Mouse (Mus musculus): Measurements from ENCODE around the gene C2cd5. TPM values are rescaled to one million over a fixed set of nuclear protein-coding genes. Genes with fewer than 3 reads are reported as not detected.
"Not testable (repeated sequence)": the region's sequence is repeated elsewhere in the genome, so short reads cannot be mapped to it uniquely, and the experiment has no call there.

Gene C2cd5
- polyA plus RNA-seq, 1 experiment from 2014 or later: 45.0 TPM

DNA sequence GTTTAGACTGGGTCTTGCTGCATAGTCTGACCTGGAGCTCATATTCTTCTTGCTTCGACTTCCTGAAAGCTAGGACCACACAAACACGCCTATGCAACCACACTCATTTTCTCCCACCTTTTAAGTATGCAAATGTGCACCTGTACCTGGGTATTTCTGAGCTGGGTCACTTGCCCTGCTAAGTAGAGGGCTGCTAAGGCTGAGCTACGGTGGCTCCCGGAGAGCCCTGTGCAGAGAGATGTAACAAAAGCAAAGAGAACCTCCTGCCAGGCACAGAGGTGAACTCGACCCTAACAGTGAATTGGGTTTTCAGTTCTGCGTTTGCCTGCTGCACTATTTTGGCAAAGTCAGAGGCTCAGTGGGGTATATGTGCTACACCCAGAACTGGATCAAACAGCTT lies 112.3 kb downstream of the C2cd5 start:
- Histone ChIP-seq H3K4me3 (replicated peaks) (no peak overlapping the region), H3K9me3 (no peaks in the 10 kb centered on the region), H3K9ac (replicated peaks) (no peak overlapping the region), H3K4me1 (replicated peaks) (peaks cover 19% of the 10 kb centered on the region), H3K4me2 (replicated peaks) (no peak overlapping the region), H3K27me3 (no peaks in the 10 kb centered on the region), H3K27ac (no peak overlapping the region), H3K36me3 (no peaks in the 10 kb centered on the region)
- WGBS: 74% methylated on average over 6 of the region's 6 CpGs
- no peak for ATAC-seq

DNA sequence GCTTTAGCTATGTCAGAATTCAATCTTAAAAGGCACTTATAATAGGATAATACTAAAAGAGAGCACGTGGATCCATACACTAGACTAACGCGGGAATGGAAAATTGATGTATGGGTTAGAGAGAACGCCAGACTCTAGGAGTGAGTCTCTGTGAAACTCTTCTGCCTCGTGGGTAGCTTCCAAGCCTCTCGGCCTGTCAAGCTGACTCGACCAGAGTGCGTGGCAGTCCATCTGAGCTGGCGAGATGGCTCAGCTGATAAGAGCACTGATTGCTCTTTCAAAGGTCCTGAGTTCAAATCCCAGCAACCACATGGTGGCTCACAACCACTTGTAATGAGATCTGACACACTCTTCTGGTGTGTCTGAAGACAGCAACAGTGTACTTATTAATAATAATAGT lies 113.2 kb downstream of the C2cd5 start:
- not testable (repeated sequence) for H3K4me3 ChIP-seq (replicated peaks); ATAC-seq; H3K9me3 ChIP-seq; H3K9ac ChIP-seq (replicated peaks); H3K27me3 ChIP-seq; H3K36me3 ChIP-seq; H3K4me2 ChIP-seq (replicated peaks); H3K27ac ChIP-seq
- H3K4me1 ChIP-seq (replicated peaks): peaks cover 10% of the 10 kb centered on the region; the same call in 1 of the 2 replicates
- 92% methylated on average over 9 of the region's 9 CpGs for WGBS

DNA sequence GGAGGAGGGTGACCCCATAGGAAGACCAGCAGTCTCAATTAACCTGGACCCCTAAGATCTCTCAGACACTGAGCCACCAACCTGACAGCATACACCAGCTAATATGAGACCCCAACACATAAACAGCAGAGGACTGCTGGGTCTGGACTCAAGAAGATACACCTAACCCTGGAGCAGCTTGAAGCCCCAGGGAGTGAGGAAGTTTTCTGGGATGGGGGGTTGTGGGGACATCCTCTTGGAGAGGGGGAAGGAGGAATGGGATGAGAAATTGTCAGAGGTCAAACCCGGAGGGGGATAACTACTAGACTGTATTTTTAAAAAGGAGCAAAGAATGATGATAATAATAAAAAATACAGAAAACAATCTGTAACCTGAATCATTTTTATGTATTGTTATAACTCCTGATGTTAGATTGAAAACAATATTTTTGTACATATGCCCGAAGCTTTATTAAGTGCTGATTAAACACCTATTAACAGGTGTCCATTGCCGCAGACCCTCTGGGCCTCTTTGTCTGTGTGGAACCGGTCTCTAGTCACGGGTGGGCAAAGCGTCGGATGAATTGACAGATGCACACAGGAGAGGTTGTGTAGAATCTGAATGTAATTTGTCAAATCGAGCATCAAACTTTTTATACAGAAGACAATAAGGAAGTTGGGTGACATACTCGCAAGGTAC lies 114.2 kb downstream of the C2cd5 start:
- not testable (repeated sequence) for H3K4me3 ChIP-seq (replicated peaks); H3K4me1 ChIP-seq (replicated peaks); ATAC-seq; H3K4me2 ChIP-seq (replicated peaks); H3K27ac ChIP-seq; H3K9ac ChIP-seq (replicated peaks); H3K9me3 ChIP-seq; H3K27me3 ChIP-seq; H3K36me3 ChIP-seq
- 92% methylated on average over 9 of the region's 9 CpGs for WGBS

DNA sequence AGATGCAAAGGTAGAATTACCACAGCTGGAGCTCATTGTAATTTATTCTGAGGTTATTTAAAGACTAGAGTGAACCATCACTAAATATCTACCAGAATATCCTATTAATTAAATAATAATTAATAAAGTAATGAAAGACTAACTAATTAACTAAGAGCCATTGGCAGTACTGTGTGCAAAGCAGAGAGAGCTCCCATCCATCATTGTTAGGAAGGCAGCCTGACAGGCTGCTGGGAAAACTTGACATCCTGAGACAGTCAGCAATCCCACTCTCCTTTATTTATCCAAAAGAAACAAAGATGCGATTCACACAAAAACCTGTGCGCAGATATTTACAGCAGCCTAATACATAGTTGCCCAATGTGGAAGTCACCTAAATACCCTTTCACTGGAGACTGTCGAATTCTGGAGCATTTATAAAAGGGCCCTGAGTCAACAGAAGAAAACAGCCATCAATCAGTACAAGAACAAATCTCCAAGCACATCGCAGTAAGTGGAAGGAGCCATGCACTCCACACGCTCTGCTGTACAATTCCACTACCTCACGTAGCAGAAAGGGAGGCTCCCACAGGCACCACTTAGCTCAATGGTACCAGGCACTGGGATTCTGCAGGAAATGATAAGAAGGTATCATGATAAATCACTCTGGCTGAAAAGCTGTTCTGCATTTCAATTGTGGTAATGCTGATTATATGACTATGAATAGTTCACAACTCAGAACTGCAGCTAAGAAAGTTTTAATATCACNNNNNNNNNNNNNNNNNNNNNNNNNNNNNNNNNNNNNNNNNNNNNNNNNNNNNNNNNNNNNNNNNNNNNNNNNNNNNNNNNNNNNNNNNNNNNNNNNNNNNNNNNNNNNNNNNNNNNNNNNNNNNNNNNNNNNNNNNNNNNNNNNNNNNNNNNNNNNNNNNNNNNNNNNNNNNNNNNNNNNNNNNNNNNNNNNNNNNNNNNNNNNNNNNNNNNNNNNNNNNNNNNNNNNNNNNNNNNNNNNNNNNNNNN lies 120.0 kb downstream of the C2cd5 start:
- Histone ChIP-seq H3K36me3 (no peaks in the 10 kb centered on the region), H3K9me3 (peaks cover 3% of the 10 kb centered on the region; the same call in 1 of the 2 replicates), H3K4me1 (replicated peaks) (peaks cover 15% of the 10 kb centered on the region), H3K27ac (peak overlapping the region; percentile 77), H3K4me3 (replicated peaks) (no peak overlapping the region), H3K9ac (replicated peaks) (0 out of 2 replicates have a peak overlapping the region, but pooled peaks have one; percentile 8), H3K4me2 (replicated peaks) (no peak overlapping the region; the same call in 1 of the 2 replicates), H3K27me3 (no peaks in the 10 kb centered on the region)
- ATAC-seq: peak; percentile 90
- WGBS: 39% methylated on average over 6 of the region's 6 CpGs

DNA sequence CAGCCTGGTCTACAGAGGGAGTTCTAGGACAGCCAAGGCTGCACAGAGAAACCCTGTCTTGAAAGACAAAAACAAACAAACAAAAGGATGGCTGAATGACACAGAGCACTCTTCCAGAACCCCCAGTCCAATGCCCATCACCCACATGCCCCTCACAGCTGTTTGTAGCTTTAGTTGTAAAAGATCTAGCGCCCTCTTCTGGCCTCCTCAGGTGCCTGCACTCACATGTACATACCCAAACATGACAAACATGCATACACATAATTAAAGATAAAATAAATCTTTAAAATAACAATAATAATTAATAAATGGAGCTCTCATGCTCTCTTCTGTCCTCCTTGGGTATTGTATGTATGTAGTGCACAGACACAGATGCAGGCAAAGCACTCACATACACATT lies 122.7 kb downstream of the C2cd5 start:
- ATAC-seq: no peak
- WGBS: 55% methylated on average over 1 of the region's 1 CpGs
- no peak overlapping the region for H3K27ac ChIP-seq
- peaks cover 3% of the 10 kb centered on the region; the same call in 1 of the 2 replicates for H3K9me3 ChIP-seq
- H3K4me2 ChIP-seq (replicated peaks): no peak overlapping the region
- no peaks in the 10 kb centered on the region for H3K36me3 ChIP-seq
- H3K4me3 ChIP-seq (replicated peaks): no peak overlapping the region
- H3K9ac ChIP-seq (replicated peaks): no peak overlapping the region
- no peaks in the 10 kb centered on the region for H3K27me3 ChIP-seq
- H3K4me1 ChIP-seq (replicated peaks): peaks cover 15% of the 10 kb centered on the region

DNA sequence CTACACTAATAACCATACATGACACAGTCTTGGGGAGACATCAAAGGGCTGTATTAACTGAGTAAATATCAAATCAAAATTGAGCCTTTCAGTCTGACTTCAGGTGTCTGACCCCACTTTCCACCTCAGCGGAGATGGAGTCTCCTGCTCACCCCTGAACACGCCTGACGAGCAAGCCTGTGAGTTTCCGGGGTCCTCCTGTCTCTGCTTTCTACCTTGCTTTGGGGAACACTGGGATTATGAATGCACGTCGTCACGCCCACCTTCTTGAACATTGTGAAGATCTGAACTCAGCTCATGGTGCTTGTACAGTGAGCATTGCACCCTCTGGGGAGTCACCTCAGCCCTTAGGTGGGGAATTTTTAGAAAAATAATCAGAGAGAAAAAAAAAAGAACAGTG lies 126.7 kb downstream of the C2cd5 start:
- Histone ChIP-seq H3K4me1 (replicated peaks) (no peaks in the 10 kb centered on the region), H3K4me3 (replicated peaks) (no peak overlapping the region), H3K27me3 (no peaks in the 10 kb centered on the region), H3K9me3 (peaks cover 3% of the 10 kb centered on the region; the same call in 1 of the 2 replicates), H3K27ac (no peak overlapping the region), H3K9ac (replicated peaks) (no peak overlapping the region), H3K4me2 (replicated peaks) (no peak overlapping the region), H3K36me3 (no peaks in the 10 kb centered on the region)
- 90% methylated on average over 7 of the region's 7 CpGs for WGBS
- ATAC-seq: no peak

DNA sequence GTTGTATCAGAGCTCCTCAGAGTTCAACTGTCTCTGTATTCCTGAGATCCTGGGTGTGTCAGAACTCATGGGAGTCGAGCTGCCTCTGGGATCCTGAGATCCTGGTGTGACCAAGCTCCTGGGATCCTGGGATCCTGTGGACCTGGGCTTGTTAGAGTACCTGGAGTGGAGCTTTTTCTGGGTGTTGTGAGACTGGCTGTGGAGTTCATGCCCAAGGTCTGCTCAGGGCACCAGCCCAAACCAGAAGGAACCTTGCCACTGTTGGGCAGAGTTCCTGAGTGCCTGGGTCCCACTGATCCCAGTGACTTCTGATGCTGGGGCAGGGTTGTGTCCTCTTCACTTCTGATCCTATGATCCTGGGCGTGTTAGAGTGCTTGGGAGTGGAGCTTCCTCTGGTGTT lies 127.7 kb downstream of the C2cd5 start:
- 64% methylated on average over 2 of the region's 2 CpGs for WGBS
- Histone ChIP-seq H3K9ac (replicated peaks) (no peak overlapping the region), H3K9me3 (peaks cover 3% of the 10 kb centered on the region; the same call in 1 of the 2 replicates), H3K36me3 (no peaks in the 10 kb centered on the region), H3K4me2 (replicated peaks) (no peak overlapping the region), H3K4me1 (replicated peaks) (no peaks in the 10 kb centered on the region), H3K27me3 (no peaks in the 10 kb centered on the region), H3K27ac (no peak overlapping the region), H3K4me3 (replicated peaks) (no peak overlapping the region)
- no peak for ATAC-seq

DNA sequence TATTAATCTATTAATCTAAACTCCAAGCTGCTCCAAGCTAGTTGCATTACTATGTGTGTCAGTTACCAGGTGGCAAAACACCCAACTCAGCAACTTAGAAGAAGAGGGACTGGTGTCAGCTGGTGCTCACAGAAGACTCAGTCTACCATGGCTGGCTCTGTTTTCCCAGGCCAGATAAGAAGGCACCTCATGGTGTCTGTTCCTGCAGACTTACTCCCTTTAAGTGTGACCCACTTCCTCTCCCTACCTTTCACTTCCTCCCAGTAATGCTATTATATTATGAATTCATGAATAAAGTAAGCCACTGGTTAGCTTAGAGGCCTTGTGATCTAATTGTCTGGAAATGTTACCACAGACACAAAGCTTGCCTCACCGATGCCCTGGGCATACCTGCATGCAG lies 132.5 kb downstream of the C2cd5 start:
- H3K9ac ChIP-seq (replicated peaks): no peak overlapping the region
- H3K4me1 ChIP-seq (replicated peaks): peaks cover 11% of the 10 kb centered on the region
- H3K36me3 ChIP-seq: no peaks in the 10 kb centered on the region
- no peak overlapping the region for H3K27ac ChIP-seq
- H3K27me3 ChIP-seq: no peaks in the 10 kb centered on the region
- no peak overlapping the region for H3K4me3 ChIP-seq (replicated peaks)
- no peak for ATAC-seq
- no peak overlapping the region for H3K4me2 ChIP-seq (replicated peaks)
- H3K9me3 ChIP-seq: no peaks in the 10 kb centered on the region
- WGBS: 95% methylated on average over 1 of the region's 1 CpGs

DNA sequence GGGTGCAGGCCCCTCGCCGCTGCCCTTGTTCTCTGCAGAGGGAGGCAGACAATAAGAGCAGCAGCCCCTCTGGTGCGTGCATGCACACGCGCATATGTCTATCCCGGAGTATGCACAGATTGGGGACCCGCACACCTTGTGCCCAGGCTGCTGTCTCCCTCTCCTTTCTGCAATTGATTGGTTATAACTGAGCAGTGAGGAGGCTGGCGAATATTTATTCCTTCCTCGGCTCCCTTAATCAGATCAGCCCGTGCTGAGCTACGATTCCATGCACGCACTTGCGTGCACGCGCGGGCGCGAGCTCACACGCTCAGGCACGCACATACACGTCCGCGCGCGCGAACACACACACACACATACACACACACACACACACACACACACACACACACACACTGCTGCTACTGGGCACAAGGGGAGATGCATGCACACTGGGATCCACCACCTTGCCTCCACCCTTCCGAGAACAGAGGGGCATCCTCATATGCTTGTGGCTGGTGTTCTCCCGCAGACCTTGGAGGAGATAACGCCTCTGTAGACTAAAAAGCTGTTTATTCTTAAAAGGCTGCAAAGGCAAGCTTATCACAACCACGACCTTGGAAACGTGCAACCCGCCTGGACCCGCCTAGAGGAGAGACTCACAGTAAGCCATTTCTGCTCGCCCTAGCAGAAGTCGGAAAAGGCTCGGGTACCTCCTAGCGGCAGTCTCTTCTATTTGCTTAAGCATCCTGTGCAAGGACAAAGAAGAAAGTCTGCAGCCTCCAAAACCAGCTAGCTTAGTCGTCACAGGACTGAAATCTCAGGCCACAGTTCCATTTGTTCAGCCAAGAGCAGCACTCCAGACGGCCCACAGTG lies 135.2 kb downstream of the C2cd5 start:
- peak overlapping the region; percentile 97 for H3K27ac ChIP-seq
- H3K4me1 ChIP-seq (replicated peaks): peaks cover 33% of the 10 kb centered on the region
- H3K27me3 ChIP-seq: no peaks in the 10 kb centered on the region
- whole genome bisulfite sequencing: under 1% methylated on average over 36 of the region's 39 CpGs
- peak overlapping the region; percentile 84 for H3K4me2 ChIP-seq (replicated peaks)
- H3K9me3 ChIP-seq: no peaks in the 10 kb centered on the region; the same call in 1 of the 2 replicates
- H3K9ac ChIP-seq (replicated peaks): peak overlapping the region; percentile 95
- H3K36me3 ChIP-seq: peaks cover 9% of the 10 kb centered on the region
- H3K4me3 ChIP-seq (replicated peaks): peak overlapping the region; percentile 72
- peak; percentile 90 for ATAC-seq

DNA sequence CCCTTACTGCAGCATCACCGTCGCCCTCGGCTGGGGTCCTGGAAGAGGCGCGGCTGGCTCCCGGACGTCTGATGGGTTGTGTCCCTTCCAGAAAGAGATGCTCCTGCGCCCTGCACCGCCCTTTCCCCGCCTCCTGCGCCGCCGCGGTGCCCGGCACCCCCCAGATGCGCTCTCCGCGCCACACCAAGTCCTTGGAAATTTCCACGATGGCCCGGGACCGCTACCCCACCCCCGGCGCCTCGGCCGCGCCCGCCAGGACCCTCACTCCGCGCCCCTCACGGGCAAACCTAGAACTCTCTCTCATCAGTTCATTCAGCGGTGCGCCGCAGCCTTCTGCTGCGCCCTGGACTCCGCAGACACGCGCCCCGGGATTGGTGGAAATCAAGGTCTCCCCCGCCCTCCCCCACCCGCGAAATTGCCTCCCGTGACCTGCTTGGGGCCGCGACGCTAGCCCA lies 135.8 kb downstream of the C2cd5 start, which contains the start of gene St8sia1:
TSS of gene St8sia1 (minus strand) at position 377 of the 455 bp plus-strand sequence.
- peaks cover 12% of the 10 kb centered on the region for H3K36me3 ChIP-seq
- no peaks in the 10 kb centered on the region for H3K27me3 ChIP-seq
- peak; percentile 76 for ATAC-seq
- peak within 1 kb of the TSS; percentile 95 for H3K9ac ChIP-seq (replicated peaks)
- peaks cover 40% of the 10 kb centered on the region for H3K4me1 ChIP-seq (replicated peaks)
- peak within 1 kb of the TSS; percentile 97 for H3K27ac ChIP-seq
- peak within 1 kb of the TSS; percentile 72 for H3K4me3 ChIP-seq (replicated peaks)
- H3K9me3 ChIP-seq: no peaks in the 10 kb centered on the region; the same call in 1 of the 2 replicates
- WGBS: under 1% methylated on average over 45 of the region's 45 CpGs
- peak within 1 kb of the TSS; percentile 84 for H3K4me2 ChIP-seq (replicated peaks)

DNA sequence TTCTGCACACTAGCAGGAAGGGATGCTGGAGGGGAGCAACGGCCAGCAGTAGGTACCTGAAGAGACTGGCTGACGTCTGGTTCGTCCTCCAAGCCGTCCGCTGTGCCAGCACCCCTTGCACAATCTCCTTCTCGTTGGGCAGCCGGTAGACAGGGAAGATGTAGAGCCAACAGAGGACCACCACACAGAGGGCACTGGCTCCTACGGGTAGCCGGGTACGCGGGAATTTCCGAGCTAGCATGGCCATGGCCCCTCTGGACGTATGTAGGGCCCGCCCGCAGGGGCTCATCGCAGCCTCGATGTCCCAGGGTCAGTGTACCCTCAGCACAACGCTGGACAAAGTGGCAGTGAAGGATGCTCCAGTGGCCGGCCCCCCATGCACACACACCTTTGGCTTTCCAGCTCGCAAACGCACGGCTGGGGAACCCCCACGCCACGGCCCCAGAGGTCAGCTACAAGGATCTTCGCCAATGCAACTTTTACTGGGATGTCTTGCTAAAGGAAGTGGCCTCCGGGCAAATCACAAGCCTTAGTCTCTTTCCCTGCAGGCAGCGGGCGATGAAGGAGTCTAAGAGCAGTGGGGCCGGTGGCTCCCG lies 136.4 kb downstream of the C2cd5 start:
- peaks cover 12% of the 10 kb centered on the region for H3K36me3 ChIP-seq
- no peaks in the 10 kb centered on the region for H3K27me3 ChIP-seq
- peak; percentile 35 for ATAC-seq
- 23% methylated on average over 30 of the region's 30 CpGs for WGBS
- H3K4me3 ChIP-seq (replicated peaks): peak overlapping the region; percentile 72
- H3K9ac ChIP-seq (replicated peaks): peak overlapping the region; percentile 95
- H3K27ac ChIP-seq: peak overlapping the region; percentile 97
- H3K4me1 ChIP-seq (replicated peaks): peaks cover 40% of the 10 kb centered on the region
- H3K9me3 ChIP-seq: no peaks in the 10 kb centered on the region; the same call in 1 of the 2 replicates
- H3K4me2 ChIP-seq (replicated peaks): peak overlapping the region; percentile 84

Measured in midbrain, embryonic 13.5 days (tissue).